Mouse (Mus musculus) heart, adult 2 months (tissue): ENCODE results near the gene Rsph6a. TPM values are rescaled to one million over a fixed set of nuclear protein-coding genes. Genes with fewer than 3 reads are reported as not detected.

ENCODE experiments used
- DNase-seq, 2 experiments: peaks; one replicate each; pipeline ENCODE4 v3.0.0; 2021
- H3K27ac ChIP-seq: fragments of 200-600 bp; 2 replicates; pipeline ENCODE4 v1.8.1; 2022
- H3K27me3 ChIP-seq: fragments of 200-500 bp; 2 replicates; pipeline ENCODE4 v1.6.1; 2012; ENCODE audit warnings: mild to moderate bottlenecking, low read length, inconsistent platforms, mixed read lengths; ENCODE audit not compliant: control insufficient read depth, insufficient read depth
- H3K36me3 ChIP-seq: fragments of 200-500 bp; 2 replicates; pipeline ENCODE4 v1.6.1; 2012; ENCODE audit warnings: low read length, inconsistent platforms; ENCODE audit not compliant: control insufficient read depth, insufficient read depth
- H3K4me1 ChIP-seq: fragments of 200-500 bp; 2 replicates; pipeline ENCODE4 v1.6.1; 2011; ENCODE audit warnings: low read length; ENCODE audit not compliant: control insufficient read depth, insufficient read depth
- H3K4me3 ChIP-seq: fragments of 200-600 bp; 2 replicates; pipeline ENCODE4 v1.8.1; 2022
- H3K79me2 ChIP-seq: fragments of 200-500 bp; replicated peaks from 2 replicates; pipeline ENCODE4 v1.6.1; 2012; ENCODE audit warnings: mild to moderate bottlenecking, inconsistent platforms, low read length, moderate library complexity, mixed read lengths; ENCODE audit not compliant: control insufficient read depth, insufficient read depth
- H3K9ac ChIP-seq: fragments of 200-500 bp; 2 replicates; pipeline ENCODE4 v1.6.1; 2012; ENCODE audit warnings: low read depth, mild to moderate bottlenecking, control low read depth, inconsistent platforms, low read length, mixed read lengths
- CTCF ChIP-seq: fragments of 200-600 bp; IDR thresholded peaks from 2 replicates; pipeline ENCODE4 v1.8.1; 2022; ENCODE audit warnings: antibody characterized with exemption, mild to moderate bottlenecking, moderate library complexity
- EP300 ChIP-seq: fragments of 200-500 bp; IDR thresholded peaks from 2 replicates; pipeline ENCODE4 v1.6.1; 2011; ENCODE audit warnings: low read depth, low read length, control low read depth; ENCODE audit not compliant: insufficient read depth
- POLR2A ChIP-seq: fragments of 200-500 bp; IDR thresholded peaks from 2 replicates; pipeline ENCODE4 v1.6.1; 2011; ENCODE audit warnings: mild to moderate bottlenecking, low read depth, low read length, control low read depth; ENCODE audit not compliant: insufficient read depth
- WGBS: fragments of 180-500 bp; shearing (Covaris S2); methylation state at CpG from one replicate; pipeline ENCODE4 v1.1.7; 2018; 5-methylcytosine and 5-hydroxymethylcytosine counted together
- intact Hi-C: fragments of 180-260 bp; cut with DNase I; formaldehyde crosslinking; loops from one replicate; pipeline ENCODE4 v1.15.1; 2025
- polyA plus RNA-seq: library from polyadenylated mRNA; depleted of rRNA; stranded (reverse); fragments of >200 nt; gene quantifications from 2 replicates; pipeline ENCODE4 v1.2.3, GENCODE M21; 2012
- total RNA-seq, 2 experiments: library from RNA; stranded (reverse); gene quantifications; 2 replicates each; pipeline ENCODE4 v1.2.3; 2021

Rsph6a gene
- total and polyA plus RNA-seq, 3 experiments, result 0.06 TPM; not detected in 2

GRCm38 (mm10) chr7:19057405-19057804 is 2.9 kb downstream of the Rsph6a start:
- intact Hi-C loops, result no loop called here
- no peak for DNase-seq
- Histone ChIP-seq H3K27me3 (no peaks in the 10 kb centered on the region), H3K36me3 (no peaks in the 10 kb centered on the region), H3K4me1 (no peaks in the 10 kb centered on the region), H3K27ac (no peak overlapping the region), H3K9ac (no peak overlapping the region), H3K4me3 (no peak overlapping the region), H3K79me2 (no peaks in the 10 kb centered on the region)
- WGBS, result 77% methylated on average over 10 of the region's 10 CpGs
- TF ChIP-seq CTCF (no peak), EP300 (no peak), POLR2A (no peak)

- no peaks in the 10 kb centered on the region for H3K4me1 ChIP-seq
- no peak overlapping the region for H3K9ac ChIP-seq
- TF ChIP-seq POLR2A (no peak), EP300 (no peak), CTCF (no peak)
- H3K4me3 ChIP-seq, result no peak overlapping the region
- no peaks in the 10 kb centered on the region for H3K36me3 ChIP-seq
- DNase-seq, result no peak
- intact Hi-C loops, result no loop called here
- WGBS, result 45% methylated on average over 13 of the region's 13 CpGs
- no peak overlapping the region for H3K27ac ChIP-seq
- no peaks in the 10 kb centered on the region for H3K79me2 ChIP-seq
- H3K27me3 ChIP-seq, result peaks cover 10% of the 10 kb centered on the region
These were observed 11.4 kb downstream of the Rsph6a start for GRCm38 (mm10) chr7:19065896-19066295.

- intact Hi-C loops, result no loop called here
- Histone ChIP-seq H3K27me3 (peaks cover 10% of the 10 kb centered on the region), H3K4me3 (no peak overlapping the region), H3K27ac (no peak overlapping the region), H3K9ac (no peak overlapping the region), H3K79me2 (no peaks in the 10 kb centered on the region), H3K36me3 (no peaks in the 10 kb centered on the region), H3K4me1 (no peaks in the 10 kb centered on the region)
- WGBS, result 42% methylated on average over 14 of the region's 14 CpGs
- no peak for DNase-seq
- TF ChIP-seq CTCF (no peak), POLR2A (no peak), EP300 (no peak)
These were observed 12.6 kb downstream of the Rsph6a start for GRCm38 (mm10) chr7:19067063-19067462.

DNA sequence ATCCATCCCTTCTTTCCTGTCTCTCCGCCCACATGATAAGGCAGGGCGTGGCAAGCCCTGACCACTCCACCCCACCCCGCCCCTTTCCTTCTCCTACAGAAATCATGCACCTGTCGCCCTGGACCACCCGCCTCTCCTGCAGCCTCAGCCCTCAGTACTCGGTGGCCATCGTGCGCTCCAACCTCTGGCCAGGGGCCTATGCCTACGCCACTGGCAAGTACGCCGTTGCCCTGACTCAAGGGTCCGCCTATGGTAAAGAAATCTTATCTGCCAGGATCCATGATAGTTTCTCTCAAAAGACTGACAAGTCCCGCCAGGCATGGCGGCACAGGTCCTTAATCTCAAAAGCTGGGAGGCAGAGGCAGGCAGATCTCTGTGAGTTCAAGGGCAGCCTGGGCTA is 13.4 kb downstream of the Rsph6a start:
- WGBS, result 57% methylated on average over 13 of the region's 14 CpGs
- Histone ChIP-seq H3K79me2 (no peaks in the 10 kb centered on the region), H3K4me1 (no peaks in the 10 kb centered on the region), H3K4me3 (no peak overlapping the region), H3K27ac (no peak overlapping the region), H3K9ac (no peak overlapping the region), H3K36me3 (no peaks in the 10 kb centered on the region), H3K27me3 (peaks cover 10% of the 10 kb centered on the region)
- TF ChIP-seq CTCF (no peak), POLR2A (no peak), EP300 (no peak)
- intact Hi-C loops, result loop anchor here (1.0 kb wide), 2 partner anchors 20 to 25 kb away; no protein-coding TSS in a partner anchor
- no peak for DNase-seq

GRCm38 (mm10) chr7:19068707-19069106 is 14.2 kb downstream of the Rsph6a start:
- Histone ChIP-seq H3K4me1 (no peaks in the 10 kb centered on the region), H3K36me3 (no peaks in the 10 kb centered on the region), H3K4me3 (no peak overlapping the region), H3K27me3 (peaks cover 10% of the 10 kb centered on the region), H3K9ac (no peak overlapping the region), H3K79me2 (no peaks in the 10 kb centered on the region), H3K27ac (no peak overlapping the region)
- DNase-seq, result peak; percentile 60 to 84
- TF ChIP-seq CTCF (peak; percentile 85), POLR2A (no peak), EP300 (0 out of 2 replicates have a peak, but pooled peaks have one; percentile 32)
- 0% methylated on average over 2 of the region's 2 CpGs for WGBS
- intact Hi-C loops, result loop anchor here (1.0 kb wide), 2 partner anchors 20 to 25 kb away; no protein-coding TSS in a partner anchor

DNA sequence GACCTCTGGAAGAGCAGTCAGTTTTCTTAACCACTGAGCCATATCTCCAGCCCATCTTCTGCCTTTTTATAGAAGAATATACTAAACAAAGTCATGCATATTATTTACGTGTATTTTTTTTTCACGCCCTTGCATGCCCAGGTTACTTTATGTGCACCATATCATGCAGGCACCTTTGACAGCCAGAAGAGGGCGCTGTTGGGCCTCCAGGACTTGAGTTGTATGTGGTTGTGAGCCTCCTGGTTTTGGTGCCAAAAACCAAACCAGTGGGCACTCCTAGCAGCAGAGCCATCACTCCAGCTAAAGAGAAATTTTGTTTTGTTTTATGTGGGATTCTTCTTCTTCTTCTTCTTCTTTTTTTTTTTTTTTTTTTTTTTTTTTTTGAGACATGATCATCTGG is 15.0 kb downstream of the Rsph6a start:
- intact Hi-C loops, result no loop called here
- Histone ChIP-seq H3K9ac (no peak overlapping the region), H3K4me3 (no peak overlapping the region), H3K4me1 (no peaks in the 10 kb centered on the region), H3K27me3 (peaks cover 10% of the 10 kb centered on the region), H3K36me3 (no peaks in the 10 kb centered on the region), H3K79me2 (no peaks in the 10 kb centered on the region), H3K27ac (no peak overlapping the region)
- 51% methylated on average over 3 of the region's 3 CpGs for WGBS
- peak; percentile 67 for TF ChIP-seq CTCF
- no peak for TF ChIP-seq POLR2A
- DNase-seq, result no peak
